Mouse (Mus musculus) olfactory bulb, adult 2 months (tissue): Measurements from ENCODE around the gene Szt2. TPM values are rescaled to one million over a fixed set of nuclear protein-coding genes. Genes with fewer than 3 reads are reported as not detected.
A peak's percentile ranks its signal among the peaks of the same experiment; 100 is the strongest.

ENCODE experiments used
- H3K27ac ChIP-seq: fragments of 200-500 bp; 2 replicates; pipeline ENCODE4 v1.5.1; 2012; ENCODE audit warnings: low read depth, low read length; ENCODE audit not compliant: insufficient read depth
- H3K4me1 ChIP-seq: fragments of 200-500 bp; 2 replicates; pipeline ENCODE4 v1.6.1; 2012; ENCODE audit warnings: low read length; ENCODE audit not compliant: control insufficient read depth, insufficient read depth
- H3K4me3 ChIP-seq: fragments of 200-500 bp; 2 replicates; pipeline ENCODE4 v1.5.1; 2012; ENCODE audit warnings: mild to moderate bottlenecking, low read depth, low read length, moderate library complexity; ENCODE audit not compliant: insufficient read depth
- CTCF ChIP-seq: fragments of 200-500 bp; IDR thresholded peaks from 2 replicates; pipeline ENCODE4 v1.5.1; 2012; ENCODE audit warnings: low read depth, mild to moderate bottlenecking, low read length, moderate library complexity; ENCODE audit not compliant: insufficient read depth
- POLR2A ChIP-seq: fragments of 200-500 bp; IDR thresholded peaks from 2 replicates; pipeline ENCODE4 v1.6.1; 2012; ENCODE audit warnings: mild to moderate bottlenecking, low read depth, low read length, moderate library complexity; ENCODE audit not compliant: insufficient read depth
- WGBS: fragments of 180-500 bp; shearing (Covaris S2); methylation state at CpG from one replicate; pipeline ENCODE4 v1.1.7; 2018; 5-methylcytosine and 5-hydroxymethylcytosine counted together
- polyA plus RNA-seq: library from polyadenylated mRNA; stranded (reverse); fragments of >200 nt; gene quantifications from 2 replicates; pipeline ENCODE4 v1.2.4, GENCODE M21; 2012; ENCODE audit warnings: low replicate concordance; ENCODE audit not compliant: missing spikeins, insufficient read depth, insufficient read length

The Szt2 gene
- polyA plus RNA-seq, 1 experiment = not detected

- 71% methylated on average over 13 of the region's 13 CpGs for WGBS
- TF ChIP-seq CTCF = no peak
- TF ChIP-seq POLR2A = no peak
- peak overlapping the region; percentile 36; the same call in 1 of the 2 replicates for H3K27ac ChIP-seq
- H3K4me3 ChIP-seq = no peak overlapping the region
- H3K4me1 ChIP-seq = no peaks in the 10 kb centered on the region
These were observed 8.2 kb upstream of the Szt2 start for GRCm38 (mm10) chr4:118417112-118417797.

- no peak for TF ChIP-seq CTCF
- TF ChIP-seq POLR2A = no peak
- 84% methylated on average over 5 of the region's 5 CpGs for WGBS
- Histone ChIP-seq H3K27ac (no peak overlapping the region), H3K4me1 (no peaks in the 10 kb centered on the region), H3K4me3 (no peak overlapping the region)
These were observed 7.3 kb upstream of the Szt2 start for GRCm38 (mm10) chr4:118416329-118416728.

- WGBS = 56% methylated on average over 2 of the region's 2 CpGs
- Histone ChIP-seq H3K4me3 (no peak overlapping the region), H3K4me1 (no peaks in the 10 kb centered on the region), H3K27ac (no peak overlapping the region)
- TF ChIP-seq CTCF = no peak
- no peak for TF ChIP-seq POLR2A
These were observed 6.7 kb upstream of the Szt2 start for GRCm38 (mm10) chr4:118415779-118416178.

GRCm38 (mm10) chr4:118413553-118413952 is 4.5 kb upstream of the Szt2 start:
- Histone ChIP-seq H3K4me3 (no peak overlapping the region), H3K27ac (no peak overlapping the region), H3K4me1 (no peaks in the 10 kb centered on the region)
- TF ChIP-seq CTCF = no peak
- no peak for TF ChIP-seq POLR2A
- 96% methylated on average over 5 of the region's 5 CpGs for WGBS

- TF ChIP-seq CTCF (no peak), POLR2A (no peak)
These were observed 1.8 kb upstream of the Szt2 start for GRCm38 (mm10) chr4:118410871-118411270.

GRCm38 (mm10) chr4:118402701-118403100 is 6.4 kb downstream of the Szt2 start:
- Histone ChIP-seq H3K4me3 (no peak overlapping the region), H3K4me1 (no peaks in the 10 kb centered on the region), H3K27ac (no peak overlapping the region)
- TF ChIP-seq POLR2A = no peak
- TF ChIP-seq CTCF = no peak
- 88% methylated on average over 12 of the region's 12 CpGs for WGBS

More at GRCm38 (mm10) chr4:118410871-118411270, 1.8 kb upstream of the Szt2 start:
- Histone ChIP-seq H3K4me1 (no peaks in the 10 kb centered on the region), H3K27ac (no peak overlapping the region), H3K4me3 (no peak overlapping the region)
- 89% methylated on average over 5 of the region's 5 CpGs for WGBS

- TF ChIP-seq POLR2A (no peak), CTCF (no peak)
- Histone ChIP-seq H3K27ac (no peak overlapping the region), H3K4me1 (no peaks in the 10 kb centered on the region), H3K4me3 (no peak overlapping the region)
- WGBS = 98% methylated on average over 5 of the region's 5 CpGs
These were observed 7.2 kb downstream of the Szt2 start for GRCm38 (mm10) chr4:118401918-118402317.

GRCm38 (mm10) chr4:118401421-118401820 is 7.7 kb downstream of the Szt2 start:
- Histone ChIP-seq H3K27ac (no peak overlapping the region), H3K4me1 (no peaks in the 10 kb centered on the region), H3K4me3 (no peak overlapping the region)
- TF ChIP-seq POLR2A (no peak), CTCF (no peak)
- 95% methylated on average over 3 of the region's 3 CpGs for WGBS

GRCm38 (mm10) chr4:118398400-118398799 is 10.7 kb downstream of the Szt2 start:
- Histone ChIP-seq H3K27ac (no peak overlapping the region), H3K4me3 (no peak overlapping the region), H3K4me1 (no peaks in the 10 kb centered on the region)
- 95% methylated on average over 6 of the region's 6 CpGs for WGBS
- TF ChIP-seq CTCF (no peak), POLR2A (no peak)

- whole genome bisulfite sequencing = 82% methylated on average over 3 of the region's 3 CpGs
- H3K4me3 ChIP-seq = no peak overlapping the region
- H3K4me1 ChIP-seq = no peaks in the 10 kb centered on the region
- H3K27ac ChIP-seq = no peak overlapping the region
- TF ChIP-seq CTCF = no peak
- no peak for TF ChIP-seq POLR2A
These were observed 12.6 kb downstream of the Szt2 start for GRCm38 (mm10) chr4:118396433-118396832.
